Mouse (Mus musculus): ENCODE data around the gene Shc3. TPM values are rescaled to one million over a fixed set of nuclear protein-coding genes. Genes with fewer than 3 reads are reported as not detected.
A peak's percentile ranks its signal among the peaks of the same experiment; 100 is the strongest.

Gene Shc3
- polyA plus RNA-seq, 1 experiment from 2014 or later: 3.1 TPM

GRCm38 (mm10) chr13:51480341-51481011, 88.7 kb downstream of the Shc3 start:
- no peak for ATAC-seq (ENCODE audit: insufficient number of reproducible peaks, insufficient read depth, low FRiP score, low TSS enrichment, low read depth)
- Histone ChIP-seq H3K27me3 (no peaks in the 10 kb centered on the region), H3K27ac (no peak overlapping the region), H3K36me3 (no peaks in the 10 kb centered on the region), H3K4me1 (no peaks in the 10 kb centered on the region), H3K9me3 (no peaks in the 10 kb centered on the region), H3K4me2 (no peak overlapping the region), H3K9ac (no peak overlapping the region), H3K4me3 (no peak overlapping the region)
- 73% methylated on average over 11 of the region's 11 CpGs for WGBS

DNA sequence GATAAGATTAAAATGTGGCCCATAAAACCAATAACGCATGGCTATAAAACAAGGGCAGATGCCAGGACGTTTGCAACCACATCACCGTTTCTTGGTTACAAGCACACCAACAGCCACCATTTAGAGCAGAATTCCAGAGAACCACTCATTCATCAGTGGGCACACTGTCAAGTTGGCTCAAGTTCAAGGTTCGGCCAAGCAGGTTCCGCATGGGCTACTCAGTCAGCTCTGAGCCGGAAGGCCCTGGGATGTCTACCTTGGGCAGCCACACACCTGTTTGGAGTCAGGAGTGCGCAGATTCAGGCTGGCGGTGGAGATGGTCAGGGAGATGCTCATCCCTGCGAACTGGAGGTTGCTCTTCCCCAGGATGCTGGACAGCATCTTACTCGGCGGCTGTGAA, 89.4 kb downstream of the Shc3 start:
- H3K4me2 ChIP-seq: no peak overlapping the region
- no peaks in the 10 kb centered on the region for H3K36me3 ChIP-seq
- H3K27me3 ChIP-seq: no peaks in the 10 kb centered on the region
- no peak for ATAC-seq (ENCODE audit: insufficient number of reproducible peaks, insufficient read depth, low FRiP score, low TSS enrichment, low read depth)
- 83% methylated on average over 11 of the region's 11 CpGs for WGBS
- no peak overlapping the region for H3K9ac ChIP-seq
- no peak overlapping the region for H3K27ac ChIP-seq
- H3K9me3 ChIP-seq: no peaks in the 10 kb centered on the region
- no peak overlapping the region for H3K4me3 ChIP-seq
- H3K4me1 ChIP-seq: no peaks in the 10 kb centered on the region

DNA sequence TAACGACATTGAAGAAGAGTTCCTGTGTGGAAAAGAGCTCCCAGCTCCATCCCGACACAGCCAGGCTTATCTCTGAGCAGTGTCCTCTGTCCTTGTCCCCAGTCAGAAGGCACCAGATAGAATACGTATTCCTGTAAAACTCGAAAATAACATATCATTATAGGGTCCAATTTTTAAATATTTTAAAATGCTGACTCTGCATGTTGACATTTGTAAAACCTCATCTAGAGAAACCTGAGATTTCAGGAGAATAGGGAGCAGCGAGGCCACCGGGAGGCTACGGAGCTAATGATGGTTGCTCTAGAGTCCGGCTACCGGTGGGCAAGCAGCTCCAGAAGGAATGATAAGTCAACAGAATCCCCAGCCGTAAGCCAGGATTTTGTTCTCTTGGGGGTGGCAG, 92.2 kb downstream of the Shc3 start:
- WGBS: 82% methylated on average over 10 of the region's 10 CpGs

GRCm38 (mm10) chr13:51468697-51469250, 100.4 kb downstream of the Shc3 start:
- 64% methylated on average over 17 of the region's 17 CpGs for WGBS
- peaks cover 8% of the 10 kb centered on the region; the same call in 1 of the 2 replicates for H3K4me1 ChIP-seq
- no peaks in the 10 kb centered on the region for H3K36me3 ChIP-seq
- H3K27ac ChIP-seq: 0 out of 2 replicates have a peak overlapping the region, but pooled peaks have one; percentile 4
- H3K4me2 ChIP-seq: no peak overlapping the region
- H3K27me3 ChIP-seq: no peaks in the 10 kb centered on the region
- no peak overlapping the region for H3K4me3 ChIP-seq
- no peaks in the 10 kb centered on the region for H3K9me3 ChIP-seq
- ATAC-seq (ENCODE audit: insufficient number of reproducible peaks, insufficient read depth, low FRiP score, low TSS enrichment, low read depth): no peak
- no peak overlapping the region for H3K9ac ChIP-seq

More for the DNA sequence above, 92.2 kb downstream of the Shc3 start:
- no peaks in the 10 kb centered on the region for H3K9me3 ChIP-seq
- ATAC-seq (ENCODE audit: insufficient number of reproducible peaks, insufficient read depth, low FRiP score, low TSS enrichment, low read depth): no peak
- H3K9ac ChIP-seq: no peak overlapping the region
- no peak overlapping the region for H3K4me3 ChIP-seq
- H3K4me2 ChIP-seq: no peak overlapping the region
- H3K27me3 ChIP-seq: no peaks in the 10 kb centered on the region
- H3K4me1 ChIP-seq: no peaks in the 10 kb centered on the region
- no peak overlapping the region for H3K27ac ChIP-seq
- no peaks in the 10 kb centered on the region for H3K36me3 ChIP-seq

- no peak for ATAC-seq (ENCODE audit: insufficient number of reproducible peaks, insufficient read depth, low FRiP score, low TSS enrichment, low read depth)
- no peaks in the 10 kb centered on the region for H3K27me3 ChIP-seq
- no peak overlapping the region for H3K4me3 ChIP-seq
- no peak overlapping the region for H3K27ac ChIP-seq
- H3K36me3 ChIP-seq: no peaks in the 10 kb centered on the region
- no peaks in the 10 kb centered on the region for H3K9me3 ChIP-seq
- no peak overlapping the region for H3K4me2 ChIP-seq
- WGBS: 39% methylated on average over 14 of the region's 14 CpGs
- H3K9ac ChIP-seq: no peak overlapping the region
- peaks cover 8% of the 10 kb centered on the region; the same call in 1 of the 2 replicates for H3K4me1 ChIP-seq
Measured at GRCm38 (mm10) chr13:51466117-51466841, 102.9 kb downstream of the Shc3 start.

DNA sequence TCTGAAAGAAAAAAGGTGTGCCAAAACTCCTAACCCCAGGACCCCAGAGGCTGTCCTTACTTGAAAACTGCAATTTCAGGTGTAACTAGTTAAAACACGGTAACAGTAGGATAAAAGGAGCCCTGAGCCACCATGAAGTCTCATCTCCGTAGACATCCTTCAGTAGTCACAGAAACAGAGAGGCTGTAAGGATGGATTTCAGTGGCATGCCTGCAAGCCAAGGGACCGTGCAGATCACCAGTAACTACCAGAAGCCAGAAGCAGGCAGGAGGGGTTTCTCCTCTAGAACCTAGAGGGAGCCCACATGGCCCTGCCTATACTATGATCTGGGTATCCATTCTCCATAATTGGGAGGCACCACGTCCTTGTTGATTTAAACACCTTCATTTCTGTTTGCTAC, 104.9 kb downstream of the Shc3 start:
- ATAC-seq (ENCODE audit: insufficient number of reproducible peaks, insufficient read depth, low FRiP score, low TSS enrichment, low read depth): no peak
- no peak overlapping the region for H3K4me2 ChIP-seq
- no peaks in the 10 kb centered on the region for H3K27me3 ChIP-seq
- H3K9ac ChIP-seq: no peak overlapping the region
- no peak overlapping the region for H3K27ac ChIP-seq
- 58% methylated on average over 4 of the region's 4 CpGs for WGBS
- no peaks in the 10 kb centered on the region for H3K36me3 ChIP-seq
- H3K4me1 ChIP-seq: peaks cover 8% of the 10 kb centered on the region; the same call in 1 of the 2 replicates
- no peak overlapping the region for H3K4me3 ChIP-seq
- H3K9me3 ChIP-seq: no peaks in the 10 kb centered on the region

DNA sequence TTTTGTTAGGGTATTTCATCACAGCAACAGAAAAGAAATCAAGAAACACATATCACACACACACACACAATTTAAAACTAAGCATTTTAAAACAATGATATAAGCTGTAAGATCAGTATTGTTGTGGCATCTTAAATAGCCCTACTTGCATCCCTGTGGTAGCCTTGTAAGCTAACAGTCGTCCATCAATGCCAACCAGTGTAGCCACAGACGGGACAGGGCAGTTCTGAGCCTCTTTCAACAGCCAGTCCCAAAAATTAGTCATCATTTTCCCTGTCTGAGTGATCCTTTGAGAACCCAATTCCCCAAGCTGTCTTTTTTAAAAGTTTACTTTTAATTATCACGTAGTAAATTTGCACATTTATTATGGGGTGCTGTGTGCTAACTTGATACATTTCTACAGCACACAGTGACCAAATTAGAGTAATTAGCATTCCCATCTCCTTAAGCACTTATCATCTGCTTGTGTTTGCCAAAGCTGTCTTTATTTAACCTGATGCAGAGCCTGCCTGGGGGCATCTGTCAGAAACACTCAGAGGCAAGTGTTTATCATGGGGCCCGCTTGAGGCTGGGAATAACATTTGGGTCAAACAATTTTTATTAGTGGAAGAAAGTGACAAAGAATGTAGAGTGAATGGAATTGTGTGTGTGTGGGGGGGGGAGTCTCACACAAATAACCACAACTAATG, 112.9 kb downstream of the Shc3 start:
- Histone ChIP-seq H3K36me3 (no peaks in the 10 kb centered on the region), H3K27ac (no peak overlapping the region), H3K9ac (no peak overlapping the region), H3K4me1 (no peaks in the 10 kb centered on the region), H3K4me3 (no peak overlapping the region), H3K9me3 (no peaks in the 10 kb centered on the region), H3K4me2 (no peak overlapping the region), H3K27me3 (no peaks in the 10 kb centered on the region)
- no peak for ATAC-seq (ENCODE audit: insufficient number of reproducible peaks, insufficient read depth, low FRiP score, low TSS enrichment, low read depth)
- WGBS: 17% methylated on average over 4 of the region's 4 CpGs

DNA sequence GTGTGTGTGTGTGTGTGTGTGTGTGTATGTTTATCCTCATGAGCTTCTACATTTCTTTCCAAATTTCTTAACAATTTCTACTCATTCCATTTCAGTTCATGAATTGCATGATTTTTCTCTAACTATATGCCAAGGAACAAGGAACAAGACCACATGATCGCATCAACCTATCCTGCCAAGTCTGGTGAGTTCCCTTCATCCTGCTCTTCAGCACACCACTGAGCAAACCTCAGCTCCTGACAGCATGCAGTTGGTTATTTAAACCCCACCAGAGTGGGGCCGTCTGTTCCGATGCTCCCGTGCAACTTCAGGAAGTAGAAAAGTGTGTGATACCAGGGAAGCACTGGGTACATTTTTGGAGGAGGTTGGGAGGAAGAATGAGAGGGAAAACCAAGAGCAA, 122.7 kb downstream of the Shc3 start:
- Histone ChIP-seq H3K9me3 (no peaks in the 10 kb centered on the region), H3K4me2 (no peak overlapping the region), H3K27ac (no peak overlapping the region), H3K4me1 (no peaks in the 10 kb centered on the region), H3K4me3 (no peak overlapping the region), H3K27me3 (no peaks in the 10 kb centered on the region), H3K9ac (no peak overlapping the region), H3K36me3 (no peaks in the 10 kb centered on the region)
- ATAC-seq (ENCODE audit: insufficient number of reproducible peaks, insufficient read depth, low FRiP score, low TSS enrichment, low read depth): no peak
- WGBS: 75% methylated on average over 4 of the region's 4 CpGs

DNA sequence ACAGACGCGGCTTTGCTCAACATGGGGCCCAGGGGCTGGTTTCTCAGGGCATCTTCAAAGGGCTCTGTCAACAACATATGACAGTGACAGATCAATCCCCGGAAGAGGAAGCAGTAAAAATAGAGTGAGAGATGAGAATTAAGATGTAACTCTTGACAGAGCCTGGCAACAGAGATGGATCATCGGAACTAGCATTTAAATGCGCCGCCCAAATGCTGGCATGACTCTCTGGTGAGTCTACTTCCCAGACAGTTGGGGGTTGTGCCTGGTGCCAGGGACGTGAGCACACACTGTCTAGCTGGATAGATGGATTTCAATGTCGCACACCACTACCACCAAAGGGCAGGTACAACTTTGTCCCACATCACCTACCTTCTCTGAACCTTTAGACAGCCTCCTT, 126.3 kb downstream of the Shc3 start:
- H3K9ac ChIP-seq: no peak overlapping the region
- WGBS: 86% methylated on average over 8 of the region's 8 CpGs
- H3K4me1 ChIP-seq: no peaks in the 10 kb centered on the region
- no peak for ATAC-seq (ENCODE audit: insufficient number of reproducible peaks, insufficient read depth, low FRiP score, low TSS enrichment, low read depth)
- H3K4me3 ChIP-seq: no peak overlapping the region
- no peak overlapping the region for H3K4me2 ChIP-seq
- H3K27me3 ChIP-seq: no peaks in the 10 kb centered on the region
- no peaks in the 10 kb centered on the region for H3K9me3 ChIP-seq
- no peaks in the 10 kb centered on the region for H3K36me3 ChIP-seq
- H3K27ac ChIP-seq: no peak overlapping the region

GRCm38 (mm10) chr13:51437105-51438085, 131.8 kb downstream of the Shc3 start:
- H3K9me3 ChIP-seq: no peaks in the 10 kb centered on the region
- H3K27me3 ChIP-seq: no peaks in the 10 kb centered on the region
- H3K36me3 ChIP-seq: no peaks in the 10 kb centered on the region
- no peak overlapping the region for H3K4me2 ChIP-seq
- no peak for ATAC-seq (ENCODE audit: insufficient number of reproducible peaks, insufficient read depth, low FRiP score, low TSS enrichment, low read depth)
- H3K27ac ChIP-seq: no peak overlapping the region
- no peak overlapping the region for H3K9ac ChIP-seq
- no peaks in the 10 kb centered on the region for H3K4me1 ChIP-seq
- H3K4me3 ChIP-seq: no peak overlapping the region
- 71% methylated on average over 14 of the region's 14 CpGs for WGBS

DNA sequence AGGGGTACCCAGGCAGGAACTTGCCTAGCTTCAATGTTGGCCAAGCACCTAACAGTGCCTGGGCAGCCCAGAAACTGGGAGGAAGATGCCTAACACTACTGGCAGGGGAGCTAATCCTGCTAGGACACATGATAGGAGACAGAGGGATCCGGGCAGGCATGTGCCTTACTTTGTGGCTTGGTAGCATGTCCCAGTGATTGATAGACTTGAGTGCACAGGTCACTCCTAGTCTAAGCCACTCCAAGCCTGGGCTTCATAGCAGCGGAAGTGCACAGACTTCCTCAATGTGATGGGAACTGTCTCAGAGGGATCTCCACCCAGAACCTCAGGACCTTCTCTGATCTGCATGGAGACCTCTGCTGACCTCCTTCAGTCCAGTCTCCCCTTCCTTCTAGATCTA, 134.1 kb downstream of the Shc3 start:
- H3K4me3 ChIP-seq: no peak overlapping the region
- H3K9me3 ChIP-seq: no peaks in the 10 kb centered on the region
- WGBS: 86% methylated on average over 2 of the region's 2 CpGs
- no peak overlapping the region for H3K4me2 ChIP-seq
- no peaks in the 10 kb centered on the region for H3K4me1 ChIP-seq
- ATAC-seq (ENCODE audit: insufficient number of reproducible peaks, insufficient read depth, low FRiP score, low TSS enrichment, low read depth): no peak
- H3K36me3 ChIP-seq: no peaks in the 10 kb centered on the region
- no peak overlapping the region for H3K27ac ChIP-seq
- H3K9ac ChIP-seq: no peak overlapping the region
- no peaks in the 10 kb centered on the region for H3K27me3 ChIP-seq
